Mouse (Mus musculus) left cerebral cortex, adult 8-10 months (tissue): ENCODE measurements at regions not wholly inside any gene's neighbourhood (a gene's known extent, or its start where the extent isn't known, plus 50 kb on each side); places are given as distances from the start of the nearest gene placed in this dataset.

Experiments used
- DNase-seq, 2 experiments: peaks; one replicate each; pipeline ENCODE4 v3.0.0; 2022; ENCODE audit warnings: low spot score in 2 of 2

- no peak for DNase-seq
These were observed 61.8 kb upstream of the Gm6812 start for GRCm38 (mm10) chrX:68954687-68955086.

GRCm38 (mm10) chrX:68953298-68953697 is 60.4 kb upstream of the Gm6812 start:
- peak in 1 of 2 experiments; percentile 8 for DNase-seq

DNA sequence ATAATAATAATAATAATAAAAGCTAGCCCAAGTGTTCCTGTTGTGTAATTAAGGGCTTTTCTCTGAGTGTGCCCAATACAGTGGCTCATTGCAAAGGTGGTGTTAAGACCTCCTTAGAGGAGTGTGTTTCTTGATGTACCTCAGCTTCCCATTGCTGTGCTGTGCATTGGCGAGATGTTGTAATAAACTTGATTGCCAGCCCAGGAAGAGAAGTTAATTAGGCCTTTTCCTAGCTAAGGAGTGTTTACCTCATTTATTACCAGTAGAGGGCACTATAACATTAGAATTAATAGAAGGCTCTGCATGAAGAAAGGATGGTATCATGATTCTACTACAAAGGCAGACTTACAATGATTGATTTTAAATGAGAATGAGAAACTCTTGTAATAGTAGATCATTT is 57.9 kb upstream of the Gm6812 start:
- no peak for DNase-seq

DNA sequence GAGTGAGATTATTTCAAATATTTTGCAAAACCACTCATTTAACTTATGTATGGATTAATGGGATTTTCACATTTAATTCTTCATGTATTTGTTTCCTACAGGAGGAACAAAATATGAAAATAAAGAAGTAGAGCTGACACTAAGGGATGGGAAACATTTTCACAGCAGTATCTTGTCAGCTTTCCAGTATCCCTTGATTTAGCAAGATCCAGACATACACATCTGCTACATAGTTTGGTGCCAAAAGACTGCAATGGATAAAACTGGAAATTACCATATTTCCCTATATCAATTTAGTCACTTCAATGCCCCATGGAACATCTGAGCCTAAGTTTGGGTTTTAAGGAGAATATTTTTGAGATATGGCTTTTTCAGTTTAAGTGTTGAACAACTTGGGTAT is 52.9 kb upstream of the Gm6812 start:
- no peak for DNase-seq
